Mouse (Mus musculus) layer of hippocampus, adult 11-12 months (tissue): ENCODE data around the gene Zfp286.
A peak's percentile ranks its signal among the peaks of the same experiment; 100 is the strongest.

Source experiments
- DNase-seq: peaks from one replicate; pipeline ENCODE4 v3.0.0; 2022; ENCODE audit warnings: low spot score

Gene Zfp286

GRCm38 (mm10) chr11:62788935-62789616 is at the start of gene Zfp286:
Gene Zfp286, minus strand, starts transcription at chr11:62789462.
- DNase-seq = peak; percentile 93

GRCm38 (mm10) chr11:62831906-62832305 is 42.6 kb upstream of the Zfp286 start:
- DNase-seq = no peak

- DNase-seq = no peak
Measured at GRCm38 (mm10) chr11:62830387-62830786, 41.1 kb upstream of the Zfp286 start.

GRCm38 (mm10) chr11:62827911-62828310 is 38.6 kb upstream of the Zfp286 start:
- no peak for DNase-seq

GRCm38 (mm10) chr11:62827135-62827534 is 37.9 kb upstream of the Zfp286 start:
- DNase-seq = no peak

- DNase-seq = no peak
Measured at GRCm38 (mm10) chr11:62826106-62826733, 37.0 kb upstream of the Zfp286 start.

- no peak for DNase-seq
Measured at GRCm38 (mm10) chr11:62825222-62826105, 36.2 kb upstream of the Zfp286 start.

GRCm38 (mm10) chr11:62824211-62824610 is 34.9 kb upstream of the Zfp286 start:
- no peak for DNase-seq

- no peak for DNase-seq
Measured at GRCm38 (mm10) chr11:62821893-62822292, 32.6 kb upstream of the Zfp286 start.

GRCm38 (mm10) chr11:62820661-62821437 is 31.6 kb upstream of the Zfp286 start:
- DNase-seq = no peak

- DNase-seq = peak; percentile 22
Measured at GRCm38 (mm10) chr11:62820059-62820541, 30.8 kb upstream of the Zfp286 start, which contains the start of gene Trim16. Gene Trim16, plus strand, starts transcription at chr11:62820231.

- DNase-seq = no peak
Measured at GRCm38 (mm10) chr11:62819059-62819686, 29.9 kb upstream of the Zfp286 start.

- DNase-seq = no peak
Measured at GRCm38 (mm10) chr11:62816591-62816990, 27.3 kb upstream of the Zfp286 start.

- no peak for DNase-seq
Measured at GRCm38 (mm10) chr11:62815438-62815837, 26.2 kb upstream of the Zfp286 start.

- DNase-seq = no peak
Measured at GRCm38 (mm10) chr11:62814625-62815024, 25.4 kb upstream of the Zfp286 start.

- no peak for DNase-seq
Measured at GRCm38 (mm10) chr11:62813970-62814624, 24.8 kb upstream of the Zfp286 start.

- no peak for DNase-seq
Measured at GRCm38 (mm10) chr11:62813497-62813896, 24.2 kb upstream of the Zfp286 start.

GRCm38 (mm10) chr11:62812268-62812667 is 23.0 kb upstream of the Zfp286 start:
- no peak for DNase-seq

GRCm38 (mm10) chr11:62809201-62809600 is 19.9 kb upstream of the Zfp286 start:
- no peak for DNase-seq

- no peak for DNase-seq
Measured at GRCm38 (mm10) chr11:62807965-62808364, 18.7 kb upstream of the Zfp286 start.

GRCm38 (mm10) chr11:62804119-62804518 is 14.9 kb upstream of the Zfp286 start:
- no peak for DNase-seq
